Mouse (Mus musculus) CD4-positive naive resting alpha-beta T cell, adult 76 days (primary cell): ENCODE results near the gene Med29. TPM values are rescaled to one million over a fixed set of nuclear protein-coding genes. Genes with fewer than 3 reads are reported as not detected.

ENCODE experiments used
- total RNA-seq: library from RNA; stranded (reverse); gene quantifications from one replicate; pipeline ENCODE4 v1.2.4, GENCODE M21; 2023

Gene Med29
- 22.9 TPM for total RNA-seq

GRCm38 (mm10) chr7:28392429-28393271, at the start of gene Med29, which contains the start of gene Paf1:
Gene Med29 (minus strand): TSS chr7:28392708.
Gene Paf1 (plus strand): TSS chr7:28392951.

GRCm38 (mm10) chr7:28436932-28437570, 44.5 kb upstream of the Med29 start, which contains the start of gene Gmfg:
Gene Gmfg (plus strand): TSS chr7:28437447.

GRCm38 (mm10) chr7:28380237-28381016, 12.1 kb downstream of the Med29 start, which contains the start of gene Zfp36:
Gene Zfp36 (minus strand): TSS chr7:28380253.

GRCm38 (mm10) chr7:28372251-28373108, 20.0 kb downstream of the Med29 start, which contains the start of gene Plekhg2:
Gene Plekhg2 (minus strand): TSS chr7:28372599.

GRCm38 (mm10) chr7:28350155-28350883, 42.2 kb downstream of the Med29 start, which contains the start of gene Rps16:
Gene Rps16 (plus strand): TSS chr7:28350652.

GRCm38 (mm10) chr7:28338108-28338998, 54.2 kb downstream of the Med29 start, which contains the start of gene Supt5:
Gene Supt5 (minus strand): TSS chr7:28338746.

Other genes starting within 250 kb of the Med29 start
- gene Fbl, start 223.0 kb downstream of the Med29 start, total RNA-seq: 181 TPM
- gene Dyrk1b, start 213.2 kb downstream of the Med29 start, total RNA-seq: 13.0 TPM
- gene Eid2, start 124.8 kb downstream of the Med29 start, total RNA-seq: 7.1 TPM
- gene Eid2b, start 115.0 kb downstream of the Med29 start, total RNA-seq: 3.8 TPM
- not detected for gene Selenov, start 101.5 kb downstream of the Med29 start, total RNA-seq
- gene Dll3, start 90.5 kb downstream of the Med29 start, total RNA-seq: not detected
- 30.4 TPM for gene Timm50, start 80.6 kb downstream of the Med29 start, total RNA-seq
- gene Supt5, start 54.0 kb downstream of the Med29 start, total RNA-seq: 171 TPM
- 4,922 TPM for gene Rps16, start 42.1 kb downstream of the Med29 start, total RNA-seq
- 159 TPM for gene Plekhg2, start 20.1 kb downstream of the Med29 start, total RNA-seq
- 225 TPM for gene Zfp36, start 12.5 kb downstream of the Med29 start, total RNA-seq
- gene Paf1, start 243 bp upstream of the Med29 start, total RNA-seq: 150 TPM
- 274 TPM for gene Gmfg, start 44.7 kb upstream of the Med29 start, total RNA-seq
- 1.8 TPM for gene Lrfn1, start 59.3 kb upstream of the Med29 start, total RNA-seq
- gene Ifnl2, start 117.7 kb upstream of the Med29 start, total RNA-seq: not detected
- gene Ifnl3, start 130.1 kb upstream of the Med29 start, total RNA-seq: not detected
- gene Sycn, start 148.2 kb upstream of the Med29 start, total RNA-seq: not detected
- 0.50 TPM for gene Nccrp1, start 154.5 kb upstream of the Med29 start, total RNA-seq
- 57.6 TPM for gene Samd4b, start 205.4 kb upstream of the Med29 start, total RNA-seq
- gene Pak4, start 205.5 kb upstream of the Med29 start, total RNA-seq: 8.9 TPM
- not detected for gene Acp7, start 238.6 kb upstream of the Med29 start, total RNA-seq